Mouse (Mus musculus) limb, embryonic 12.5 days (tissue): ENCODE data around the gene Wfs1. TPM values are rescaled to one million over a fixed set of nuclear protein-coding genes. Genes with fewer than 3 reads are reported as not detected.
"Not testable (repeated sequence)": the region's sequence is repeated elsewhere in the genome, so short reads cannot be mapped to it uniquely, and the experiment has no call there.

ENCODE experiments used
- ATAC-seq: fragments of 200-750 bp; cut with Nextera tagmentation; 2 replicates; pipeline ENCODE4 v1.8.0; 2017; ENCODE audit warnings: low read depth, moderate TSS enrichment; ENCODE audit not compliant: insufficient number of reproducible peaks, insufficient read depth, low FRiP score, low TSS enrichment
- H3K27ac ChIP-seq: fragments of 300-500 bp; sonication (generic); 2 replicates; pipeline ENCODE4 v1.5.1; 2016; ENCODE audit warnings: mild to moderate bottlenecking, moderate library complexity
- H3K27me3 ChIP-seq: fragments of 300-500 bp; sonication (generic); 2 replicates; pipeline ENCODE4 v1.6.1; 2016; ENCODE audit warnings: mild to moderate bottlenecking, moderate library complexity
- H3K36me3 ChIP-seq: fragments of 300-500 bp; sonication (generic); 2 replicates; pipeline ENCODE4 v1.6.1; 2016; ENCODE audit warnings: mild to moderate bottlenecking, moderate library complexity
- H3K4me1 ChIP-seq: fragments of 300-500 bp; sonication (generic); replicated peaks from 2 replicates; pipeline ENCODE4 v1.6.1; 2016
- H3K4me2 ChIP-seq: fragments of 300-500 bp; sonication (generic); 2 replicates; pipeline ENCODE4 v1.6.1; 2016; ENCODE audit warnings: mild to moderate bottlenecking, moderate library complexity
- H3K4me3 ChIP-seq: fragments of 300-500 bp; sonication (generic); replicated peaks from 2 replicates; pipeline ENCODE4 v1.5.1; 2016; ENCODE audit warnings: mild to moderate bottlenecking
- H3K9ac ChIP-seq: fragments of 300-500 bp; sonication (generic); replicated peaks from 2 replicates; pipeline ENCODE4 v1.6.1; 2016; ENCODE audit warnings: mild to moderate bottlenecking, moderate library complexity
- H3K9me3 ChIP-seq: fragments of 300-500 bp; sonication (generic); 2 replicates; pipeline ENCODE4 v1.6.1; 2016; ENCODE audit warnings: mild to moderate bottlenecking, moderate library complexity
- WGBS: fragments of 180-500 bp; shearing (Covaris S2); methylation state at CpG from one replicate; pipeline ENCODE4 v1.1.7; 2016; 5-methylcytosine and 5-hydroxymethylcytosine counted together
- polyA plus RNA-seq: library from polyadenylated mRNA; unstranded; fragments of >200 nt; fragmentation: Nextera tagmentation; extraction: Ambion mirVana; gene quantifications from 2 replicates; pipeline ENCODE4 v1.2.1, GENCODE M21; 2016

Wfs1 gene
- polyA plus RNA-seq, 1 experiment from 2014 or later, result 7.5 TPM

DNA sequence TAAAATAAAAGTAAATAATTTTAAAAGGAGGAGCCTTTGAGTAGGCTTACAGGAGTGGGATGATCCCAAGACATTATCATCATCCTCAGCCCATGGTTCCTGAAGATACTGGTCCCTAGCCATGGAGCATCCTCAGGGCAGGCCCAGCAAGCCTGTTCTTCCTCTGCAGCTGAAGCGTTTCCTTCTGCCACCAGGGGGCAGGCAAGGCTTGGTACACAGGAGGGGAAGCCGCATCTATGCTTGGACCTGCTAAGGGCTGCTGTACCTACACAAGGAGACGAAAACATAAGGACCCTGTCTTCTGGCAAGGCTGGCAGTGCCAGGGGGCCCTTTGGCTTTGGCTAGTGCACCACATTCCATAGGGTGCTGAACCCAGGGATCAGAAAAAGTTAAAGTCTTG, 40.2 kb downstream of the Wfs1 start:
- H3K9me3 ChIP-seq, result no peaks in the 10 kb centered on the region
- no peaks in the 10 kb centered on the region for H3K36me3 ChIP-seq
- no peak overlapping the region for H3K4me2 ChIP-seq
- no peak overlapping the region for H3K27ac ChIP-seq
- H3K9ac ChIP-seq, result no peak overlapping the region
- H3K4me1 ChIP-seq, result no peaks in the 10 kb centered on the region
- H3K27me3 ChIP-seq, result peaks cover 15% of the 10 kb centered on the region; the same call in 1 of the 2 replicates
- no peak overlapping the region for H3K4me3 ChIP-seq
- ATAC-seq, result 0 out of 2 replicates have a peak, but pooled peaks have one; percentile 29
- WGBS, result 13% methylated on average over 3 of the region's 3 CpGs

- no peaks in the 10 kb centered on the region for H3K4me1 ChIP-seq
- no peak overlapping the region for H3K9ac ChIP-seq
- WGBS, result 14% methylated on average over 5 of the region's 5 CpGs
- H3K27ac ChIP-seq, result no peak overlapping the region
- ATAC-seq, result no peak
- H3K9me3 ChIP-seq, result no peaks in the 10 kb centered on the region
- H3K36me3 ChIP-seq, result no peaks in the 10 kb centered on the region
- no peak overlapping the region for H3K4me2 ChIP-seq
- H3K4me3 ChIP-seq, result no peak overlapping the region
- peaks cover 10% of the 10 kb centered on the region; the same call in 1 of the 2 replicates for H3K27me3 ChIP-seq
These were observed 42.6 kb downstream of the Wfs1 start for GRCm38 (mm10) chr5:36946445-36946844.

DNA sequence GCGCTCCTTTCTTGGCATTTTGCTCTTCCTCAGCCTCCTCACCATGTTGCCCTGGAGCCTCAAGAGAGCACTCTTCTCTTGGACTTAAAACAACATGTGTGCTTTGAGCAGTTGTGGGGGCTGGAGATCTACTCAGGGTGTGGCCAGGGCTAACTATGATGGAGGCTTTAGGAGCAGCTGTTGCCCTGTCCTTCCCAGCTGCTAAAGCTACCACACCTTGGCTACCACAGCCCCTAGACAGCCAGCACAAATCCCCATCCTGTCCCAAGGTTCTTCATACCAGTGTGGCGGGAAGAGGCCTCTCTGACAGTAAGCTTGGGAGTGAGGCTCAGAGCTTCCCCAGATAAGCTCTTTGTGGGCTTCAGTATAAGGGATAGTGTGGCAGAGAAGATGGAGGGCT, 43.3 kb downstream of the Wfs1 start:
- no peaks in the 10 kb centered on the region for H3K9me3 ChIP-seq
- ATAC-seq, result no peak
- no peak overlapping the region for H3K9ac ChIP-seq
- H3K27ac ChIP-seq, result no peak overlapping the region
- no peak overlapping the region for H3K4me3 ChIP-seq
- H3K27me3 ChIP-seq, result peaks cover 10% of the 10 kb centered on the region; the same call in 1 of the 2 replicates
- no peaks in the 10 kb centered on the region for H3K36me3 ChIP-seq
- 82% methylated on average over 2 of the region's 2 CpGs for WGBS
- H3K4me2 ChIP-seq, result no peak overlapping the region
- H3K4me1 ChIP-seq, result no peaks in the 10 kb centered on the region

GRCm38 (mm10) chr5:36945102-36945701, 43.8 kb downstream of the Wfs1 start:
- H3K27ac ChIP-seq, result no peak overlapping the region
- WGBS, result 62% methylated on average over 8 of the region's 8 CpGs
- no peaks in the 10 kb centered on the region for H3K9me3 ChIP-seq
- H3K27me3 ChIP-seq, result peaks cover 10% of the 10 kb centered on the region; the same call in 1 of the 2 replicates
- no peak overlapping the region for H3K9ac ChIP-seq
- H3K36me3 ChIP-seq, result no peaks in the 10 kb centered on the region
- no peak overlapping the region for H3K4me2 ChIP-seq
- H3K4me3 ChIP-seq, result no peak overlapping the region
- no peak for ATAC-seq
- no peaks in the 10 kb centered on the region for H3K4me1 ChIP-seq

GRCm38 (mm10) chr5:36944552-36944951, 44.5 kb downstream of the Wfs1 start:
- WGBS, result 62% methylated on average over 5 of the region's 5 CpGs
- no peak for ATAC-seq
- no peak overlapping the region for H3K9ac ChIP-seq
- H3K9me3 ChIP-seq, result no peaks in the 10 kb centered on the region
- no peak overlapping the region for H3K4me3 ChIP-seq
- no peaks in the 10 kb centered on the region for H3K36me3 ChIP-seq
- H3K4me2 ChIP-seq, result no peak overlapping the region
- peaks cover 15% of the 10 kb centered on the region; the same call in 1 of the 2 replicates for H3K27me3 ChIP-seq
- no peak overlapping the region for H3K27ac ChIP-seq
- H3K4me1 ChIP-seq, result no peaks in the 10 kb centered on the region

GRCm38 (mm10) chr5:36942446-36942845, 46.6 kb downstream of the Wfs1 start:
- H3K9me3 ChIP-seq, result no peaks in the 10 kb centered on the region
- ATAC-seq, result no peak
- 91% methylated on average over 2 of the region's 2 CpGs for WGBS
- no peak overlapping the region for H3K9ac ChIP-seq
- no peak overlapping the region for H3K4me3 ChIP-seq
- no peak overlapping the region for H3K27ac ChIP-seq
- H3K4me2 ChIP-seq, result no peak overlapping the region
- peaks cover 15% of the 10 kb centered on the region; the same call in 1 of the 2 replicates for H3K27me3 ChIP-seq
- H3K4me1 ChIP-seq, result no peaks in the 10 kb centered on the region
- H3K36me3 ChIP-seq, result no peaks in the 10 kb centered on the region

GRCm38 (mm10) chr5:36938991-36939390, 50.0 kb downstream of the Wfs1 start:
- not testable (repeated sequence) for H3K27ac ChIP-seq, H3K4me1 ChIP-seq, ATAC-seq, H3K9ac ChIP-seq, H3K27me3 ChIP-seq, H3K36me3 ChIP-seq, H3K4me2 ChIP-seq, H3K9me3 ChIP-seq, H3K4me3 ChIP-seq
- WGBS, result 77% methylated on average over 2 of the region's 2 CpGs

DNA sequence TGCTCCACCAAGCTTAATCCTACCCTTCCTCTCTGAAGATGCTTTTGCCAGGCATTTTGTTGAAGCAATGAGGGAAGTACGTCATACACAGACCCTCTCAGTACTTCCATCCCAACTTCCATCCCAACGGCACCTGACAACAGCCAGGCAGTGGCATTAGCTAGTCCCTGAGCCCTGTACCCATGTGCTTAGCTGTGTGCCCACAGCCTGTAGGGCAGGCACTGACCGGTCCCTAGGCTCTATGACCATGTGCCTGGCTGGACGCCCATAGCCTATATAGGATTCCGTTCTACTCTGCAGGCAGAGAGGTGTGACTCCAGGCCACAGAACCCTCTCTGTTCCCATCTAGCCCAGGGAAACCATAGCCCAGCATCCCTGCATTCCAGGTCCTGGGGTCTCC, 51.0 kb downstream of the Wfs1 start:
- no peak overlapping the region for H3K9ac ChIP-seq
- no peaks in the 10 kb centered on the region for H3K36me3 ChIP-seq
- H3K9me3 ChIP-seq, result no peaks in the 10 kb centered on the region
- peaks cover 16% of the 10 kb centered on the region for H3K4me1 ChIP-seq
- WGBS, result 89% methylated on average over 5 of the region's 5 CpGs
- no peak overlapping the region for H3K4me2 ChIP-seq
- ATAC-seq, result no peak
- H3K27me3 ChIP-seq, result peaks cover 9% of the 10 kb centered on the region
- no peak overlapping the region for H3K4me3 ChIP-seq
- H3K27ac ChIP-seq, result no peak overlapping the region

- no peak overlapping the region for H3K4me3 ChIP-seq
- no peak overlapping the region for H3K4me2 ChIP-seq
- peaks cover 9% of the 10 kb centered on the region for H3K27me3 ChIP-seq
- peaks cover 16% of the 10 kb centered on the region for H3K4me1 ChIP-seq
- no peaks in the 10 kb centered on the region for H3K9me3 ChIP-seq
- no peak for ATAC-seq
- 73% methylated on average over 7 of the region's 7 CpGs for WGBS
- no peak overlapping the region for H3K9ac ChIP-seq
- no peaks in the 10 kb centered on the region for H3K36me3 ChIP-seq
- H3K27ac ChIP-seq, result no peak overlapping the region
These were observed 52.5 kb downstream of the Wfs1 start for GRCm38 (mm10) chr5:36936548-36936947.

DNA sequence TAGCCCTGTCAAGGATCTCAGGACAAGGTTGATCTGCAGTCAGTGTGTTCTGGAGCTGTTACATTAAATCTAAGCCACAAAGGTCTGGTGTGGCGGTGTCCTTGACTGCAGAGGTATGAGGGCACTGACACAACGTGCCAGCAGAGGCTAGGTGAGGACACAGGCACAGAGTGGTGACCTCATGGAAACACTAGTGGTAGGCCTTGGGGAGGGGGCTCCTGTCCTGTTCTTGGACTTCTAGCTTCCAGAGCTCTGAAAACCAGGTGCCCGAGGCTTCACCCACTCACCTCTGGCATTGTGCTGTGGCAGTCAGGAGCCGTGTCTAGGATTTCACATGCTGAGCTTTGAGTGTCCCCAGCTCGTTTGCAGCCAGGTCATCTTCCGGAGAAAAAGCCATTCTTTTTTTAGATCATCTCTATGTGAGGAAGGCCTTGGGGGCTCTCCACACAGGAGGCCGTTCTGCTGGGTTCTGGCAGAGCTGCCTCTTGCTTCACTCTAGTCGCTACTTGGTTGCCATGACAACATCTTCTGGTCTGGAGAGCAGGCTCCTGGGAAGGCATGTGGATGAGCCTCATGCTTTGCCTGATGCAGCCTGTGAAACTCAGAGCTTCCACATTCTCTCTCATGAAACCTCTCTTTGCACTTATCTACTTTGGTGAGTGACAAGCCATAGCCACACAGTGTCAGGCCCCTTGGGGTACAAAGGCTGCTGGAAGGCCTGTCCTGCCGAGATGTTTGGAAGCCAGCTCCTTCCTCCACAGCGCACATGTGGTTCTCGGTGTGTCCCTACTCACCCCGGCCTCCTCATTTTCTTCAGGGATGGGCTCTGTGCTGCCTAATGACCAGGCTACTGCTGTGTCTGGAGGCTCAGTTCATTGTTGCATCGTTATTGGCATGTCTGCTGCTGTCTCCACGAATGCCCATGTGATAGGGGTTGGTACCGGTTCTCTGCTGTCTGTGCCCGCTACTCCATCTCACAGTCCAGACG, 53.2 kb downstream of the Wfs1 start:
- H3K4me1 ChIP-seq, result peaks cover 16% of the 10 kb centered on the region
- H3K4me3 ChIP-seq, result no peak overlapping the region
- H3K4me2 ChIP-seq, result no peak overlapping the region
- H3K9ac ChIP-seq, result no peak overlapping the region
- no peaks in the 10 kb centered on the region for H3K9me3 ChIP-seq
- ATAC-seq, result no peak
- WGBS, result 64% methylated on average over 17 of the region's 17 CpGs
- H3K27ac ChIP-seq, result no peak overlapping the region
- no peaks in the 10 kb centered on the region for H3K36me3 ChIP-seq
- H3K27me3 ChIP-seq, result peaks cover 9% of the 10 kb centered on the region

DNA sequence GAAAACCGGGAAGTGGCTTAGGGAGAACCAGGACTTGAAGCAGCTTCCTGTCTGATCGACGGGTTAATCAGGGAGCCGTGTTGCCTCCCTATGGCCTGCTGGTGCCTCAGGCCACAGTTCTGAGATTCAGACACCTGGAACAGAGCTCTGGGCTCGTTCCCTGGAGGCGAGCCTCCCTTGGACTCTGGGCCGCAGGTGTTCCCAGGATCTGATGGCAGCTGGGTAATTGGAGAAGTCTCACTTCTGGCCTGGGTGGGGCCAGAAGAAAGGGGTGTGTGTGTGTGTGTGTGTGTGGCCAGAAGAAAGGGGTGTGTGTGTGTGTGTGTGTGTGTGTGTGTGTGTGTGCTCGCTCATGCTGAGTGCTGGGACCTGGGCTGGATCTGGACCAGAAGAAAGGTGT, 55.6 kb downstream of the Wfs1 start:
- no peak overlapping the region for H3K4me3 ChIP-seq
- H3K27ac ChIP-seq, result no peak overlapping the region
- no peak overlapping the region for H3K4me2 ChIP-seq
- H3K4me1 ChIP-seq, result peaks cover 16% of the 10 kb centered on the region
- H3K9ac ChIP-seq, result no peak overlapping the region
- WGBS, result 18% methylated on average over 7 of the region's 8 CpGs
- peak; percentile 57 for ATAC-seq
- H3K36me3 ChIP-seq, result no peaks in the 10 kb centered on the region
- H3K9me3 ChIP-seq, result no peaks in the 10 kb centered on the region
- H3K27me3 ChIP-seq, result peaks cover 4% of the 10 kb centered on the region
